Mouse (Mus musculus) cerebellum, postnatal 36 days (tissue): ENCODE data around the gene Kyat1.
"Not testable (repeated sequence)": the region's sequence is repeated elsewhere in the genome, so short reads cannot be mapped to it uniquely, and the experiment has no call there.

ENCODE experiments used
- DNase-seq, 2 experiments: peaks; one replicate each; pipeline ENCODE4 v3.0.0; 2021 to 2022; ENCODE audit warnings: mixed read lengths in 2 of 2

Gene Kyat1

GRCm38 (mm10) chr2:30212951-30213350 lies 7.3 kb upstream of the Kyat1 start:
- no peak for DNase-seq

DNA sequence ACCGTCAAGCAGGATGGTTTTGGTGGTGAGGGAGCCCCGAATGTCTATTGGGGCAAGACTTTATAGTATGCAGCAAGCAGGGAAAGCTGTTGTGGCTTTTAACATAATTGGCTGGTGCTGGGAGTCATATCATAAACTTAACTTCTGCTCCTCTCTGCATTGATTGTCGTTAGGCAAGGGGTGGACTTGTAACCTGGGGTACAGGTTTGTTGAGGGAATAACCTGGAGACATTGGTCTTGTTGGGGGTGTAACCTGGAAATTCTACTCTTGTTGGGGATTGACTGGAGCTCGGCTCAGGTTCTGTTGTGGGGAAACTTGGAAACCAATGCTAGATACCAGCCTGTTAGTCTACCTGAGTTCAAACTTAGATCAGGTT lies 6.5 kb upstream of the Kyat1 start:
- no peak for DNase-seq

DNA sequence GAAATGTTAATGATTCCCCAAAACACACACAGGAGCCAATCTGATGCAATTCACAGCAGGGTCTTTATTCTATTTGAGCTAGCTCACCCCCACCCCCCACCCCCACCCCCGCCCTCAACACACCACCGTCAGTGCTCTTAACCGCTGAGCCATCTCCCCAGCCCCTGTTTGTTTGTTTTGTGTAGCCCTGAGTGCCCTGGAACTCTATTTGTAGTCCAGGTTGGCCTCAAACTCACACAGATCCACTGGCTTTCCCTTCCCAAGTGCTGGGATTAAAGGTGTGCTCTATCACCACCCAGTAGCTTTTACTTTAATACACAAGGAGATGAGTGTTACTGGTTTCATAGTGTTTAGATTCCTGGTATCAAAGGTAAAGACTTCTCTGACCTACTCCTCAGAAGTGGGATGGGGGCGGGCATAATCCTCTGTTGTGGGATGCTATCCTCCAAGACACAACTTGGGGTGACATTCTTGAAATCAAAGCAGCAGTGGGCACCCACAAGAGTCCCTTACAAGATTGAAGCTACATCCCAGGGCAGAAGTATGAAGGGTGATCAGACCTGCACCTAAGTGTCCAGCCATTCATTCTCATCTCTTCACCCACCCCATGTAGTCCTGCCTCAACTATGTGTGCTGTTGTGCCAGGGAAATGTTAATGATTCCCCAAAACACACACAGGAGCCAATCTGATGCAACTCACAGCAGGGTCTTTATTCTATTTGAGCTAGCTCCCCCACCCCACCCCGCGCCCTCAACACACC lies 5.9 kb upstream of the Kyat1 start:
- no peak for DNase-seq

- no peak for DNase-seq
Observed at GRCm38 (mm10) chr2:30207886-30208285, 2.2 kb upstream of the Kyat1 start.

DNA sequence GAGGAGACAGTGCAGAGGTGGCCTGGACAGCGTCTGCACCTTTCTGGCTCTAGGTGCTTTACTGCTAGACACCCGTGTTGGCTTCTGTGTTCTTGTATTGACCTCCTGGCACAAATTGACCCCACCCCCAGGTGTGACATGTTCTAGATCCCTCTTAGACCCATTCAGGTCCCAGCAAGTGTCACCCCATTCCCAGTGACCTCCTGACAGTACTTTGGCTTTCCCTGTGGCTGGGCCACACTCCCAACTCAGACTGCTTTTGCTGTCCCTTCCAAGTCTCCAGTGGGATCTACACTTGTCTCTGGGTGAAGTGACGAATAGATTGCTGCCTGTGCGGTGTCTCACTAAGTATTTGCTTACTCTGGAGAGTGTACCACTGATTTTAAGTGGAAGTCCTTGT lies 1.8 kb upstream of the Kyat1 start:
- DNase-seq: no peak

DNA sequence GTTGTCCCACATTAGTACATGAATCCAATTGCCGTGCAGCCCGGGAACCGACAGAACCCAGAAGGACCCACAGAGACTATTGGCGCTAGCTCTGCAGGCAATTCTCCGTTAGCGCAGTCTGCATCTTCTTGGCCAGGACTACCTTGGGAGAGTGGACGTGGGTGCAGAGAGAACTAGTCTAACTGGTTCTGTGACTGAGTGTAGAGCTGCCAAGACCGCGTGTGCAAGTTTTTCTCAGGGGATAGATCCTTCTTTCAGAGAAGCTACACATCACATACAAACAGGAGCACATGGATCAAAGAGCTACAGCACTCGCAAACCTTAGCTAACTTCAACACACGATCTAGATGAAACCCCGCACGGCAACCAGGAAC lies 405 bp downstream of the Kyat1 start:
- peak in 1 of 2 experiments; percentile 32 for DNase-seq

DNA sequence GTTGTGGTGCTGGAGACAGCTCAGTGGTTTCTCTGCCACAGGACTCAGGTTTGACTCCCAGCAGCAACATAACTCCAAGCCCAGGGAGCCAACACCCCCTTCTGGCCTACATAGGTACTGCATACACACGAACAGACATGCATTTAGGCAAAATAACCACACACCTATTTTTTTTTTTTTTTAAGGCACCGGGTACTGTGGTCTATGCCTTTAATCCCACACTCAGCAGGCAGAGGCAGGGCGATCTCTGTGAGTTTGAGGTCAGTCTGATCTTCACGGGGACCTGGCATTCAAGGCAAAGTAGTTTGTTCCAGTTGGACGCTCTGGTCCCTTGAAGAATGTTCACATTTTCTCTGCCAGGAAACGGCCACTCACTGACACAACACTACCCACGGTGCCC lies 2.2 kb downstream of the Kyat1 start:
- peak; percentile 24 for DNase-seq

DNA sequence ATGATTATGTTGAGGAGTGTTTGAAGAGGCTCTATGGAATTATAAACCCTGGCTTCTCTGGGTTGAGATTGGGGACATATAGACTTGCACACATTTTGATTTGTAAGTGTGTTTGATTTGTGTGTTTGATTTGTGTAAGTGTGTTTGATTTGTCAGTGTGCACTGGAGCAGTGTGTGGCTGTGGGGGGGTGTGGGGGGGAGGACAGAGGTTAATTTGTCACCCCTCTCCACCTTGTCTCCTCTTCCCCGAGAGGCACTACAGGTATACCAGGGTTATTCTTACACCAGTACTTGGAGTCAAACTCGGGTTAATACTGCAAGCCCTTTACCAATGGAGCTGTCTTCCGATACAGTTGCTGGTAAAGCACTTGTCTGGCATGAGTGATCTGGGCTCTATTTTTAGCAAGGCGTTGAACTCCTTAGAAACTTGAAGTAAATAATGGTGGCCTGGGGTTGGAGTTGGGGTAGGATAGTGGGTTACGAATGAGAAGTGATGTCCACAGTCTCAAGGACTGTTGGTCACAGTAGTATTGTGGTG lies 5.2 kb downstream of the Kyat1 start:
- DNase-seq: no peak

DNA sequence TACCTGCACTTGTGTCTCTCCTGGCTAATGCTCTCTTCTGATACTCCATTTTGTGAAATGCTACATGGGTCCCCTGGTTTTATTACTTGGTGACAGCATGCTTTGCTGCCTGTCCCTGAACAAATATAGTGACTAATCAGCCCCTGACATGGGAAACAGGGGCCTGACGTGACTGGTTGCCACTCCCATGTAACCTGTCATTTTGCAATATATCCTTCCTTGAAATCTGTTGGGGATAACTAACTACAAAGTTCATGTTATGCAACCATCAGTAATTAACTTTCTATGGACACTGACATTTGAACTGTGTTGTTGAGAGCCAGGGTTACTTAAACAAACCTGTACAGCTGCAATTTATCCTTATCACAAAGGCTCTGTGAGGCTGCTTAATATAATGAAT lies 5.7 kb downstream of the Kyat1 start:
- no peak for DNase-seq

DNA sequence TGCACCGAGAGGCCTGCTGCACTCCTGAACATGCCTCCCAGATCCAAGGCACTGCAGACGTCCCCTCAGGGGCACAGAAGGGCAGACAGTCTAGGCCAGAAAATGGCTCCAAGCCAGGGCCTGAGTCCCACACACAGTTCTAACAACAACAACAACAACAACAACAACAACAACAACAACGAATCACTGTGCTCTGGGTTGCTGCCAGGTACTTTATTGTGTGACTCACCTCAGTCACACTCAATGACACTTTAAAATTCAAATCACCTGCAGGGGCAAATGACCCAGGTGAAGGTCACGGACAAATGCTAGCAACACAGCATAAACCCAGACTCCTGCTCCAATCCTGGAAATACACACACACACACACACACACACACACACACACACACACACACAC lies 7.6 kb downstream of the Kyat1 start:
- no peak for DNase-seq

- DNase-seq: no peak
Observed at GRCm38 (mm10) chr2:30194656-30195055, 11.0 kb downstream of the Kyat1 start.

DNA sequence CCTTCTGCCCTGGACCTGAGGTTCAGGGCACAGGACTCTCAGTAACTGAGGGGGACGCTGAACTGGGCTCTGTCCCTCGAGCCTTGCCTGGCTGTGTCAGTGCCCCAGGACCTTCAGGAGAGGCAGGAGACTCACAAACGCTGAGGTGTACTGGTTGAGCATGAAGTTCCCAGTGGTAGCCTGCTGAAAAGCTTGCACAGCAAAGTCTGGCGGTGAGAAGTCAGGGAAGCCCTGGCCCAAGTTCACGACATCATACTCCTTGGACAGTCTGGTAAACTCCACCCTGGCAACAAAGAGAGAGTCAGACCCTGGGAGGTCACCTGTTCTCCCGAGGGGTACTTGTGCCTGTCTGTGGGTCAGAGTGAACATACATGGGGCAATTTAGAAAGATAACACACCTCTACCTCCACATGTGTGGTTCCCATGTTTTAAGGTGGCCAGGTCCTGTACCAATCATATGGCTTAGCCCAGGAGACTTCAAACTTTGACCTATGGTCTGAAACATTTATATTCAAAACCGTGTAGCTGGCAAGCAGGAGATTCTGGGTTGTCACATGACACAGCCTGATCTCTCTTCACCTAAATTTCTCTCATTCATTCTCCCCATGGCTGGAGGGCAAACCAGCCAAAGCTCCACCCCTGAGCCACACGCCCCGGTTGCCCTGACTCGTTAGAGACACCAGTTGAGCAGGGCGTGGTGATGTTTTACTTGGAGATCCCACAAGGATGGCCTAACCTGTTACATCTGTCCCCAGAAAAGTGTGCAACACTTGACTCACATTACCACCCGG lies 13.7 kb downstream of the Kyat1 start:
- no peak for DNase-seq

DNA sequence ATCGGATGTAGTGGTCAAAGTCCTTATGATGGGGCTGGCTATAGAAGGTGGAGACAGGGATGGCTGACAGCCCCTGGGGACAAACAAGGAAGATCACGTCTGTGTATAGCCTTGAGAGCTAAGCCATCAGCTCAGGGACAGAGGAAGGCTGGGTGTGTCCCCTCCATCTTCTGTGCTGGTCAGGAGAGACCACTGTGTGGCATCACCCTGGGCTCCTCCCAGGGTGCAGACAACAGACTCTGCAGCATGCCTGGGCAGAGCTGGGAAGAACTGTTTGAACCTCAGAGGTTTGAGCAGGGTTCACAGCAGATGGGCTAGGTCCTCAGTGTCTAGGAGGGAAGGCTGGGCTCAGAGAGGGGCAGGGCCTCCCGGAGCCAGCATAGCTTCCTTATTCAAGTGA lies 20.0 kb downstream of the Kyat1 start:
- DNase-seq: no peak

GRCm38 (mm10) chr2:30185276-30185675 lies 20.4 kb downstream of the Kyat1 start:
- DNase-seq: no peak

DNA sequence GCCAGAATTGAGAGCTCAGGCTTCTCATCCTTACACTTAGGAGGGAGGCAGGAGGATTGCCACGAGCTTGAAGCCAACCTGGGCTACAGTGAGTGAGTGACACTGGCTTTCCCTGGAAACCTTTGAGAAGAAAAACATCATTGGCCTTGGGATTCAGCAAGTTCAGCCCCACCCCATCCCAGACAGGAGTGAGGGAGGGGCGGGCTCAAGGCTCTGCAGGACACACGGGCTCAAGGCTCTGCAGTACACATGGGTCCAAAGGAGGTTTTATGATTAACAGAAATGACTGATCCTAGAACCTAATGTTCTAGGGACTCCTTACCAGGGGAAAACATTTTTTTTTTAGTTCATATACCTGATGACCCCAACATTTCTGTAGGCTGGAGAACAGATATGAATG lies 21.9 kb downstream of the Kyat1 start:
- no peak for DNase-seq

DNA sequence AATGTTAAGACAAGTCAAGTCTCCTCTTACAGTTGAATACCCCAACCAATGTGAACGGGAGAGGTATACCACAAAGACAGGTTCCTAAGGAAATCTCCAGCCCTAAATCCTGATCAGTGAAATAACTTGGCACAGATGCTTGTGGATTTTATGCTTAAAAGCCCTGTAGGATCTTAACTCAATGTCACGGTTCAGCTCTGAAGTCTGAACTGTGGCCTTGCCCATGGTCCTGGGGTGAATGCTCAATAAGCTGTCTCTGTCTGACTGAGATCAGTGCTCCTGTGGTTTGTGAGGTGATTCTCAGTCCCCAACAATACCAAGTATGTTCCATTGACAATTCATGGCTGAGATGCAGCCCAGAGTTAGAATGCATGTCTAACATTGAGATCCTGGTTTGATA lies 23.2 kb downstream of the Kyat1 start:
- DNase-seq: no peak

DNA sequence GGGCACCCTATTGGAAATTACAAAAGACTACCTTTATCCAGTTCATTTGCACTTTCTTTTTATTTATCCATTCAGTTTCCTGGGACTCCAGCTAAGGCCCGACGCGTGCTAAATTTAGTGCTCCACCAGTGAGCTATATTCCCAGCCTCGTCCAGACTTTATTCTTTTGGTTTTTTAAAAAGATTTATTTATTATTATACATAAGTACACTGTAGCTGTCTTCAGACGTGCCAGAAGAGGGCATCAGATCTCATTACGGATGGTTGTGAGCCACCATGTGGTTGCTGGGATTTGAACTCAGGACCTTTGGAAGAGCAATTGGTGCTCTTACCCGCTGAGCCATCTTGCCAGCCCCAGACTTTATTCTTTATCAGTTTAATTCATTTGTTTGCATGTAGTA lies 26.9 kb downstream of the Kyat1 start:
- not testable (repeated sequence) for DNase-seq

DNA sequence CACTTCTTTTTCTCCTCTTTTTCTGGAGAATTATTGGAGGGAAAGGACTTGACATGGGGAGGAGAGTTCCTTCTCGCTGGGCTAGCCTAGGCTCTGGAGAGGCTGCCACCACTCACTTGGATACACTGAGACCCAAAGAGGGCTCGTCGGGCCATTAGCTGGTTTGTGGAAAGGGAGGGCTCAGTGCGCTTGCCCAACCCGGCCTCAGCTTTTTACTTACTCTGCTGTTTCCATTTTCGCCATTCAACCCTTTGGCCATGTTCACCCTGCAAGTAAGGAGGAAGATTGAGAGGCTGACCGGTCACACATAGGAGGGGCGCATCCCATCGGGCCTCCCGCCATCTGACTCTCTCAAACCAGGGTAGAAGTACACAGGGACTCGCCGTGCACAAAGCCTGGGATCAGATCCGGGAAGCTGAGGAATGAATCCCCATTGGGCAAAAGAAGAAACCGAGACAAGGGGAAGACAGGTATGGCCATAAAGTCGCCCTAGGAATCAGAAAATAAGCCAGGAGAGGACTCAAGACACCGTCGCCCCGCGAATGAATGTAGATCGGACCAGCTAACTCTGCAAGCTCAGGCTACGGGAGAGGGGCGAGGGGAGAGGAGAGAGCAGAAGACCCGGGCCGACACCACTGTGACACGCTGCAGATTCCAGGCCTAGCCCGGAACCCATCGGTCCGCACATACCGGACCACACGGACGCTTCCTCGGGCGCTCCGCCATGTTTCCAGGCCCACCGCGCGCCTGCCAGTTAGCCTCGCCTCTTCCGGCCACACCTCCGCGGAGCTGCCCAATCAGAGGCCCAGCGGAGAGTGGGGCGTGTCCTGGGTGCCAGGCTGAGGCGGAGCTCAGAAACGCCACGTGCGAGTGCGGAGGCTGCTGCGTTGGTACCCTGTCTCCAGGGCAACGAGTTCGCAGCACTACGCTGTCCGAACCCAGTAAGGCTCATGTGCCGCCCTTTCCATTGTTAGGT lies 27.7 kb downstream of the Kyat1 start, which contains the start of gene Spout1:
Gene Spout1, minus strand, starts transcription at position 760 of the 976 bp plus-strand sequence.
- peak; percentile 91 to 96 for DNase-seq

DNA sequence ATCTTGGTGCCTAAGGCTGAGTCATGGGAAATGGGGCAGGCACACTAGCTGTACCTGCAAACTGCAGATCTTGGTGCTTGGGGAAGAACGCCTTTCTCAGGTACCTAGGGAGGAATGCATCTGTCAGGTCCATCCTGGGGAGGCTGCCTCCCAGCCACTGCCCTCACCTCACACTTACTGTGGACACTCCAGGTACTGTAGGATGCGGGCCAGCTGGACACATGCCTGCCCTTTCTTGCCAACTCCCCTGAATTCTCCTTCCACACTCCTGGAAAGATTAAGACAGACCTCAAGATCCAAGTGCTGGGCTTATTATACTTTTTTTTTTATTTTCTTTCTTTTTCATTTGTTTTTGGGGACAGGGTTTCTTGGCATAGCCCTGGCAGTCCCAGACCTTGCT lies 29.1 kb downstream of the Kyat1 start:
- peak in 1 of 2 experiments; percentile 19 for DNase-seq

- DNase-seq: no peak
Observed at GRCm38 (mm10) chr2:30175897-30176296, 29.8 kb downstream of the Kyat1 start.

- DNase-seq: peak in 1 of 2 experiments; percentile 21
Observed at GRCm38 (mm10) chr2:30173541-30174240, 32.0 kb downstream of the Kyat1 start.

DNA sequence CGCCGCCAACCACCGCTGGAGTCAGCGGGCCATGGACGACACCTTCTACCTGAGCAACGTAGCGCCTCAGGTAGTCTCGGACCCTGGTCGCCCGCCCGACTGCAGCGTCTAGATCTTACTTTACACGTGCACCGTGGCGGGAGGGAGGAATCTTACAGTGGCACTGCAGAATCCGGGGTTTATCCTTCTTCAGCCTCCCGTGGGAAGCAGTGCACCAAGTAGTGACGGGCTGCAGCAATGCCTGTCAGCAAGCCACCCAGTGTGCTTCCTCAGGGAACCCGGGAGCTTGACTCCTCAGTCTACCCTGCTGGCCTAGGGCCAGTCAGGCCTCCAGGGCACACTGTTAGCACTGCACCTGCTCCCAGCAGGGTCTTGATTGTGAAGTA lies 33.7 kb downstream of the Kyat1 start:
- no peak for DNase-seq
